Mouse (Mus musculus): ENCODE results near the gene Pik3cb.

Gene Pik3cb

DNA sequence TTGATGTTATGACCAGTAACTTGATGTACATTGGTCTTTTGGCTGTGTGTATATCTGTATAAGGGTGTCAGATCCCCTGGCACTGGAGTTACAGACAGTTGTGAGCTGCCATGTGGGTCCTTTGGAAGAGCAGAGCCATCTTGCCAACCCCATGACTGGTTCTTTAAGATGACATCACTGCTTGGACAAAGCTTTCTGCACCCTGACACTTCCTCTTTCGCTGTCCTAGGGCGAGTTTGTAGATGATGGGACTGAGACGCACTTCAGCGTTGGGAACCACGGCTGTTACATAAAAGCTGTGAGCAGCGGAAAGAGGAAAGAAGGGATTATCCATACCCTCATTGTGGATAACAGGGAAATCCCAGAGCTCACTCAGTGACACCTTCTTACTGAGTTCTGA lies 139.1 kb downstream of the Pik3cb start:
- no peak for DNase-seq (ENCODE audit: low spot score)

DNA sequence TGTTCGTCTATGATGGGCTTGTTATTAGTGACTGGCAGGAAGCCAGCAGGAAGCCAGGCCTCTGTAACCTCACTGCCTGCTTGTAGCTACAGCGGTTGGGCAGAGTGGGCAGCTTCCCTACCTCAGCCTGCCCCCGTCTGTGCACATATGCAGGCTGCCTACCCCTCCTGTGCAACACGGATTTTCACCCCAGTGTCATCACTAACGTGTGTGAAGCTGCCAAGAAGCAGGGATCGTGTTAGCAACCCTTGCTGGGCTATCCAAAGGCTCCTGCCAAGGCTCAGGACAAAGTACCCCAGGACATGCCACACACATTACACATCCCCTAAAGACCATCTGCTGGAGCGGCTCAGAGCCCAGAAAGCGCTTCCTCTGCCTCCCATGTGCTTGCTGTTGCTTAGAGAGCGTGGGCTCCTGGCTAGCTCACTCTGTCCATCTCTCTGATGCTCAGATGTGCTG lies 140.5 kb downstream of the Pik3cb start:
- DNase-seq (ENCODE audit: low spot score), result no peak

DNA sequence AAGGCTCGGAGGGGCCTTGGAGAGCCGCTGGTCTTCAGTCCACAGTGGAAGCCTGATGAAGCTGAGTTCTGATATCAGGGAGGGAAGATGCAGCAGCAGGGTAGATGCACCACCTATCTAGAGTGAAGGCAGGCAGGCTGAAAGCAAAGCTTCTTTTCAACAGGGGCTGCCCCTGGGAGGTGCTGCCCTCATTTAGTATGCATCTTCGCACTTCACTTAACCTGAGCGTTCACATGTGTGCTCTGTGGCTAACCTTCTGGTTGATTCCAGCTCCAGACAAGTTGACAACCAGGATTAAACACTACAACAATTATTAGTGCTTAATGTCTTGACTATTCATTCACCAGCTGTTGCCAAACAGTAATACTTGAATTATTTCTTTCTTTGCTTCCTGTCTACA lies 146.3 kb downstream of the Pik3cb start:
- DNase-seq (ENCODE audit: low spot score), result no peak

DNA sequence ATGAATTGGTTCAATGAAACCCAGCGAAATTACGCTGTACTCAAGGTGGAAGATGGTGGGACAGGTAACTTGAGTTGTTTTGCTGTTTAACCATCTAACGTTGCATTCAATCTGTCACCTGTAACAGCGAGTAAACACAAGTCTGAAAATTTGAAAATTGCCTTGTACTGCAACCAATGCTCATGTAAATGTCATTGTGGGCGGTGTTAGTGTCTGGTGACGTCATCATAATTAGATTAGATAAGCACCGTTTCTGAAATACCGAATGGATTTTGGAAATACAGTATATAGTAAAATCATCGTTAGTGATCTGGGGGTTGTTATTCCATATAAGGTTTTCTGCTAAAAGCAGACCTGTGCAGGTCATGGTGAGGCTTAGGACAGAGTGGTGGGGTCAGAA lies 153.3 kb downstream of the Pik3cb start:
- no peak for DNase-seq (ENCODE audit: low spot score)

Measured in embryo, embryonic 10.5 days (tissue).